Mouse (Mus musculus) ES-Bruce4 (cell line): ENCODE results near the gene Fez1. TPM values are rescaled to one million over a fixed set of nuclear protein-coding genes. Genes with fewer than 3 reads are reported as not detected.

Source experiments
- H3K27ac ChIP-seq: 2 replicates; pipeline ENCODE4 v1.5.1; 2012; ENCODE audit warnings: low read length, inconsistent platforms; ENCODE audit not compliant: insufficient read depth
- H3K27me3 ChIP-seq: 2 replicates; pipeline ENCODE4 v1.6.1; 2012; ENCODE audit warnings: mild to moderate bottlenecking, low read length, inconsistent platforms; ENCODE audit not compliant: control insufficient read depth, poor library complexity, insufficient read depth, severe bottlenecking
- H3K36me3 ChIP-seq: 2 replicates; pipeline ENCODE4 v1.6.1; 2012; ENCODE audit warnings: inconsistent platforms, mild to moderate bottlenecking, low read length, moderate library complexity; ENCODE audit not compliant: control insufficient read depth, poor library complexity, insufficient read depth, severe bottlenecking
- H3K4me1 ChIP-seq: one replicate; pipeline ENCODE4 v1.8.1; 2011; ENCODE audit warnings: low read length; ENCODE audit not compliant: control insufficient read depth, insufficient read depth
- H3K4me3 ChIP-seq: 2 replicates; pipeline ENCODE4 v1.5.1; 2011; ENCODE audit warnings: low read depth, mild to moderate bottlenecking, low read length
- H3K9ac ChIP-seq: 2 replicates; pipeline ENCODE4 v1.6.1; 2012; ENCODE audit warnings: low read depth, mild to moderate bottlenecking, inconsistent platforms; ENCODE audit not compliant: poor library complexity, severe bottlenecking
- H3K9me3 ChIP-seq: replicated peaks from 2 replicates; pipeline ENCODE4 v1.6.1; 2012; ENCODE audit warnings: mild to moderate bottlenecking, low read length, inconsistent platforms; ENCODE audit not compliant: control insufficient read depth, poor library complexity, insufficient read depth, severe bottlenecking
- CTCF ChIP-seq: IDR thresholded peaks from one replicate; pipeline ENCODE4 v1.8.1; 2011; ENCODE audit warnings: low read depth, low read length
- EP300 ChIP-seq: IDR thresholded peaks from 2 replicates; pipeline ENCODE4 v1.6.1; 2011; ENCODE audit warnings: low read depth, low read length; ENCODE audit not compliant: insufficient read depth
- POLR2A ChIP-seq: IDR thresholded peaks from one replicate; pipeline ENCODE4 v1.8.1; 2011; ENCODE audit warnings: low read length; ENCODE audit not compliant: insufficient read depth
- polyA plus RNA-seq: library from polyadenylated mRNA; stranded (reverse); fragments of >200 nt; gene quantifications from 2 replicates; pipeline ENCODE4 v1.2.4, GENCODE M21; 2011; ENCODE audit warnings: low read depth; ENCODE audit not compliant: missing spikeins, insufficient read depth, insufficient read length

Fez1 gene
- polyA plus RNA-seq, 1 experiment = 2.4 TPM

- Histone ChIP-seq H3K4me3 (no peak overlapping the region), H3K4me1 (no peaks in the 10 kb centered on the region), H3K27ac (no peak overlapping the region), H3K9me3 (no peaks in the 10 kb centered on the region), H3K27me3 (no peaks in the 10 kb centered on the region; the same call in 1 of the 2 replicates), H3K36me3 (no peaks in the 10 kb centered on the region), H3K9ac (no peak overlapping the region)
- TF ChIP-seq EP300 (no peak), POLR2A (no peak), CTCF (no peak)
These were observed 42.0 kb downstream of the Fez1 start for GRCm38 (mm10) chr9:36863694-36864093.

GRCm38 (mm10) chr9:36864862-36865813 lies 43.5 kb downstream of the Fez1 start:
- H3K36me3 ChIP-seq = no peaks in the 10 kb centered on the region; the same call in 1 of the 2 replicates
- TF ChIP-seq EP300 (no peak), CTCF (no peak), POLR2A (no peak)
- no peaks in the 10 kb centered on the region; the same call in 1 of the 2 replicates for H3K27me3 ChIP-seq
- H3K4me3 ChIP-seq = no peak overlapping the region
- H3K9ac ChIP-seq = no peak overlapping the region
- no peaks in the 10 kb centered on the region for H3K4me1 ChIP-seq
- no peaks in the 10 kb centered on the region for H3K9me3 ChIP-seq
- no peak overlapping the region for H3K27ac ChIP-seq

- Histone ChIP-seq H3K36me3 (no peaks in the 10 kb centered on the region; the same call in 1 of the 2 replicates), H3K4me3 (no peak overlapping the region), H3K9ac (no peak overlapping the region), H3K4me1 (no peaks in the 10 kb centered on the region), H3K27me3 (no peaks in the 10 kb centered on the region; the same call in 1 of the 2 replicates), H3K9me3 (no peaks in the 10 kb centered on the region), H3K27ac (no peak overlapping the region)
- TF ChIP-seq CTCF (no peak), POLR2A (no peak), EP300 (no peak)
These were observed 47.0 kb downstream of the Fez1 start for GRCm38 (mm10) chr9:36868662-36869061.

DNA sequence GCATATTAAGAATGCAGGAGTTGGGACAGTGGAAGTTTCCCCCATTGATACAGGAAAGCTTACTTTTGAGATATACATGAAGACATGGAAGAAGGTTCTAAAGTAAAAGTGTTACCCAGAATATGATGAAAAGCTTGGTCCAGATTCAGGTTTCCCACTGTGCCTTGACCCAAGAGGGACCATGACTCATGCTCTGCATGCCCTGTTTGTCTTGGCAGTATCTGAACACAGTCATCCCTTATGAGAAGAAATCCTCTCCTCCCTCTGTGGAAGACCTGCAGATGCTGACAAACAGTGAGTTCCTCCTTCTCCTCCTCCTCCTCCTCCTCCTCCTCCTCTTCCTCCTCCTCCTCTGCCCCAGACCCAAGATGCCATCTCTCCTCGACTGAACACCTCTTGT lies 48.6 kb downstream of the Fez1 start:
- no peaks in the 10 kb centered on the region; the same call in 1 of the 2 replicates for H3K36me3 ChIP-seq
- H3K9me3 ChIP-seq = no peaks in the 10 kb centered on the region
- H3K27ac ChIP-seq = no peak overlapping the region
- TF ChIP-seq POLR2A (no peak), CTCF (no peak), EP300 (no peak)
- H3K4me1 ChIP-seq = no peaks in the 10 kb centered on the region
- H3K9ac ChIP-seq = no peak overlapping the region
- no peak overlapping the region for H3K4me3 ChIP-seq
- H3K27me3 ChIP-seq = no peaks in the 10 kb centered on the region; the same call in 1 of the 2 replicates

DNA sequence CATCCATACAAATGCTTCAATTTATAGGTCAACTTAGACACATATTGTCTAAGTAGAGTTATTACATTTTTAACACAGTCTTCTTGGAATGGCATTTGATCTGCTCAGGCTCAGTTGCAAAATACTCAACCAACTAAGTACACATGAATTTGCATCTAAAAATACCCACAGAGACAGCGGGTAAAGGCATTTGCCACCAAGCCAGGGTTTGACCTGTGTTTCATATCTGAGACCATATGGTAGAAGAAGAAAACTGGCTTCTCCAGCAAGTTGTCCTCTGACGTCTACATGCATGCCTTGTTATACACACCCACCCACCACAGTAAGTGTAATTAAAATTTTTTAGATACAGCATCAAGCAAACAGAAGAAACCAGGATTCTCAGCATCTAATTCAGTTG lies 52.1 kb downstream of the Fez1 start:
- Histone ChIP-seq H3K4me3 (no peak overlapping the region), H3K9me3 (no peaks in the 10 kb centered on the region), H3K9ac (no peak overlapping the region), H3K4me1 (no peaks in the 10 kb centered on the region), H3K27ac (no peak overlapping the region), H3K36me3 (no peaks in the 10 kb centered on the region; the same call in 1 of the 2 replicates), H3K27me3 (no peaks in the 10 kb centered on the region)
- TF ChIP-seq CTCF (no peak), EP300 (no peak)

GRCm38 (mm10) chr9:36876313-36876712 lies 54.6 kb downstream of the Fez1 start:
- no peak overlapping the region for H3K9ac ChIP-seq
- H3K9me3 ChIP-seq = no peaks in the 10 kb centered on the region
- no peak for TF ChIP-seq POLR2A
- no peak for TF ChIP-seq EP300
- no peak for TF ChIP-seq CTCF
- no peak overlapping the region for H3K4me3 ChIP-seq
- H3K4me1 ChIP-seq = no peaks in the 10 kb centered on the region
- no peaks in the 10 kb centered on the region for H3K36me3 ChIP-seq
- H3K27me3 ChIP-seq = no peaks in the 10 kb centered on the region
- H3K27ac ChIP-seq = no peak overlapping the region
